Mouse (Mus musculus) E14TG2a.4 (cell line): ENCODE measurements around the gene Hoxd8.

Experiments used
- CTCF ChIP-seq: conservative IDR thresholded peaks from 2 replicates; pipeline ENCODE4 v1.5.1; 2014; ENCODE audit warnings: low read length
- POU5F1 ChIP-seq: IDR thresholded peaks from 2 replicates; pipeline ENCODE4 v1.6.1; 2014; ENCODE audit warnings: low read length, borderline replicate concordance

DNA sequence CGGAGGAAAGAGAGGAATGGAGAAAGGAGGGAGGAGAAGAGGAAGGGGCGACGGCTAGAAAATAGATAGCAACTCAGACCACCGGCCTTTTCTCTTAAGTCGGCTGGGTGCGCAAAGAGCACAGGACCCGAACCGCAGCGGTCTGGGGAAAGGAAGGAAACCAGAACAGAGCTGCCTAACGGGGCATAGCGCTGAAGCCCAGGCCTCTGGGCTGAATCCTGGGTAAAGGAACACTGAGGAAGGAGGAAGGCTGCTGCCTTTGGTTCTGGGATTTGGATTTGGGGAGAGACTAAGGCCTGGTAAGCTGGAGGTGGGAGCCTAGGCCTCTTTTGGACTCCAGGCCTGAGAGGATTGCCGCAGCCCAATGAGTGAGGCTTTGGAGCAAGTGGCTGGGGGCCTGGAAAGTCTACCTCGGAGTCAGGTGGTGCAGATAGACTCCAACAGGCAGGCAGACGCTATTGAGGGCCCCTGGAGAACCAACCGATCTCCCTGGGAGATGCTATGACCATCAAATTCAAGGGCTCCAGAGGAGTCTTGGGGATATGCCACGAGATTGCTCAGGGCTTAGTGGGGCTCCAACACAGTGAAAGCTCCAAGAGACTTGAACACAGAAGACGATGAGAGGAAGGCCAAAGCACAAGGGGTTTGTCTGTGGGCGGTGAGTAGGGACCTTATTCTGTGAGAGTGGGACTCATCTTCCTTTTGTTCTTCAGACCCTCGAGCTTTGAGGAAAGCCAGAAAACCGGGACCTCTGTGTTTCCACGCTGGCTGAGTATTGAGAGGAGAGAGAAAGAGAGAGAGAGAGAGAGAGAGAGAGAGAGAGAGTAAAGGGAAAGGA is 23.6 kb upstream of the Hoxd8 start:
- TF ChIP-seq CTCF: no peak
- TF ChIP-seq POU5F1: no peak
